Mouse (Mus musculus) forebrain, embryonic 13.5 days (tissue): Measurements from ENCODE around the gene Tet2. TPM values are rescaled to one million over a fixed set of nuclear protein-coding genes. Genes with fewer than 3 reads are reported as not detected.
A peak's percentile ranks its signal among the peaks of the same experiment; 100 is the strongest.

ENCODE experiments used
- ATAC-seq: fragments of 200-750 bp; cut with Nextera tagmentation; 2 replicates; pipeline ENCODE4 v1.8.0; 2017
- H3K27ac ChIP-seq: fragments of 300-500 bp; sonication (generic); 2 replicates; pipeline ENCODE4 v1.5.1; 2015; ENCODE audit warnings: inconsistent platforms, mild to moderate bottlenecking, moderate library complexity
- H3K27me3 ChIP-seq: fragments of 300-500 bp; sonication (generic); 2 replicates; pipeline ENCODE4 v1.6.1; 2015; ENCODE audit warnings: mild to moderate bottlenecking, inconsistent platforms
- H3K36me3 ChIP-seq: fragments of 300-500 bp; sonication (generic); 2 replicates; pipeline ENCODE4 v1.6.1; 2015; ENCODE audit warnings: mild to moderate bottlenecking, inconsistent platforms; ENCODE audit not compliant: poor library complexity, severe bottlenecking
- H3K4me1 ChIP-seq: fragments of 300-500 bp; sonication (generic); 2 replicates; pipeline ENCODE4 v1.6.1; 2015; ENCODE audit warnings: inconsistent platforms
- H3K4me2 ChIP-seq: fragments of 300-500 bp; sonication (generic); 2 replicates; pipeline ENCODE4 v1.6.1; 2015; ENCODE audit warnings: inconsistent platforms, mild to moderate bottlenecking, moderate library complexity
- H3K4me3 ChIP-seq: fragments of 300-500 bp; sonication (generic); 2 replicates; pipeline ENCODE4 v1.5.1; 2015; ENCODE audit warnings: mild to moderate bottlenecking, inconsistent platforms
- H3K9ac ChIP-seq: fragments of 300-500 bp; sonication (generic); 2 replicates; pipeline ENCODE4 v1.6.1; 2015; ENCODE audit warnings: mild to moderate bottlenecking, inconsistent platforms
- H3K9me3 ChIP-seq: fragments of 300-500 bp; sonication (generic); replicated peaks from 2 replicates; pipeline ENCODE4 v1.6.1; 2016; ENCODE audit warnings: inconsistent platforms
- WGBS: fragments of 180-500 bp; shearing (Covaris S2); methylation state at CpG from one replicate; pipeline ENCODE4 v1.1.7; 2015; 5-methylcytosine and 5-hydroxymethylcytosine counted together
- polyA plus RNA-seq: library from polyadenylated mRNA; unstranded; fragments of >200 nt; fragmentation: Nextera tagmentation; extraction: Ambion mirVana; gene quantifications from 2 replicates; pipeline ENCODE4 v1.2.1, GENCODE M21; 2015

The Tet2 gene
- polyA plus RNA-seq, 1 experiment from 2014 or later: 23.5 TPM

GRCm38 (mm10) chr3:133513475-133513874, 31.5 kb downstream of the Tet2 start:
- no peak overlapping the region for H3K4me3 ChIP-seq
- H3K27ac ChIP-seq: no peak overlapping the region
- 83% methylated on average over 7 of the region's 7 CpGs for WGBS
- H3K27me3 ChIP-seq: no peaks in the 10 kb centered on the region
- H3K36me3 ChIP-seq: peaks cover 40% of the 10 kb centered on the region
- H3K9ac ChIP-seq: no peak overlapping the region
- 0 out of 2 replicates have a peak, but pooled peaks cover 5% of the 10 kb centered on the region for H3K4me1 ChIP-seq
- no peak for ATAC-seq
- no peak overlapping the region for H3K4me2 ChIP-seq
- no peaks in the 10 kb centered on the region for H3K9me3 ChIP-seq

GRCm38 (mm10) chr3:133510368-133510767, 34.6 kb downstream of the Tet2 start:
- H3K4me1 ChIP-seq: no peaks in the 10 kb centered on the region
- H3K27me3 ChIP-seq: no peaks in the 10 kb centered on the region
- H3K4me3 ChIP-seq: no peak overlapping the region
- 92% methylated on average over 4 of the region's 4 CpGs for WGBS
- no peak overlapping the region for H3K4me2 ChIP-seq
- no peak for ATAC-seq
- H3K36me3 ChIP-seq: peaks cover 58% of the 10 kb centered on the region
- no peak overlapping the region for H3K27ac ChIP-seq
- H3K9ac ChIP-seq: no peak overlapping the region
- no peaks in the 10 kb centered on the region for H3K9me3 ChIP-seq

GRCm38 (mm10) chr3:133509796-133510195, 35.1 kb downstream of the Tet2 start:
- no peak overlapping the region for H3K4me3 ChIP-seq
- no peak for ATAC-seq
- H3K27me3 ChIP-seq: no peaks in the 10 kb centered on the region
- peaks cover 58% of the 10 kb centered on the region for H3K36me3 ChIP-seq
- H3K4me1 ChIP-seq: no peaks in the 10 kb centered on the region
- H3K9me3 ChIP-seq: no peaks in the 10 kb centered on the region
- 84% methylated on average over 2 of the region's 2 CpGs for WGBS
- no peak overlapping the region for H3K4me2 ChIP-seq
- H3K9ac ChIP-seq: no peak overlapping the region
- no peak overlapping the region for H3K27ac ChIP-seq

DNA sequence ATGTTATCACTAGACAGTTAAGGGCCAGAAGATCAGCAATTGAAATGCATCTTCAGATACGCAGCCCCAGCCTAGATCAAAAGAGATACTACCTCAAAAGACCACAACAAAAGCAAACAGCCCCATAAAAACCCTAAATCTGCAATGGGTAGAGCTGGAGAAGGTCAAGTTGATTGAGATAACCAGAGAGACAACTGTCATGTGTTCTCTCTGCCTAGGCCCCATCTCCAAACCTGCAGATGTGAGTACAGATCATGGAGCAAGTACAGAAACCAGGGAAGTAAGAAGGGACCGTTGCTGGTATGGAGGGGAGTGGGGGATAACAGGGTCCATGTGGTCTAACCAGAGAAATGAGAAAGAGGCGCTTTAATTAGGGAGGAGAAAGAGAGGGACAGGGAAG, 36.1 kb downstream of the Tet2 start:
- 88% methylated on average over 3 of the region's 3 CpGs for WGBS
- peaks cover 49% of the 10 kb centered on the region for H3K36me3 ChIP-seq
- no peak overlapping the region for H3K9ac ChIP-seq
- ATAC-seq: no peak
- H3K4me3 ChIP-seq: no peak overlapping the region
- no peaks in the 10 kb centered on the region for H3K4me1 ChIP-seq
- H3K9me3 ChIP-seq: no peaks in the 10 kb centered on the region
- no peak overlapping the region for H3K4me2 ChIP-seq
- H3K27ac ChIP-seq: no peak overlapping the region
- H3K27me3 ChIP-seq: no peaks in the 10 kb centered on the region

DNA sequence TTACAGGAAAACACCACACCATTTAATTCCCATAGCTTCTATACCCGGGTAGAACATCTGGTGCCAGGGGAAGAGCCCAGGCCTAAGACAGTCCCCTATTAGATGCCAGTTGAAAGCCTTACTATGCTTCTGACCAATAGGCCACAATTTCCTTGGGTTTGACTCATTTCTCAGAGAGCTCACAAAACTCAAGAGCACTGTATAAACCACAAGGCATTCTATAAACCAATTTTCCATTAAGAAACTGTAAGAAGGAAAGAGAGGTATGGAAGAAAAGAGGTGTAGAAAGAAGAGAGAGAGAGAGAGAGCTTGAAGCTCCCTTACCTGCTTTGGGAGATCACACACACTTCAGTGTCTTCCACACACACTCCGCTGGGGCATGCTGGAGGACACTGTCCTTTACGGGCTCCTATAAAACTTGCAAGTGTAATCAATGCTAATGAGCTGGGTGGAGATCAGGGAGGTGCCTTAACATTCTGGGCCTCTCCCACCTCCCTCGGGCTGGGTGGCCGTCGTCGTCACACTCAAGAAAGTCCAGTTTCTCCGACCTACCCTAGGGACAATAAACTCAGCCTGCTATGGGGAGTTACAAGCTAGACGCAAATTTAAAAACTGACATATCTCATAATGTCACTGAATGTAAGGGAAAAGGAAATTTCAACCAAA, 38.5 kb downstream of the Tet2 start:
- H3K27me3 ChIP-seq: no peaks in the 10 kb centered on the region
- WGBS: 86% methylated on average over 9 of the region's 9 CpGs
- no peak overlapping the region for H3K4me3 ChIP-seq
- no peaks in the 10 kb centered on the region for H3K9me3 ChIP-seq
- no peak for ATAC-seq
- H3K4me2 ChIP-seq: no peak overlapping the region
- no peak overlapping the region for H3K9ac ChIP-seq
- no peak overlapping the region for H3K27ac ChIP-seq
- no peaks in the 10 kb centered on the region for H3K4me1 ChIP-seq
- H3K36me3 ChIP-seq: peaks cover 28% of the 10 kb centered on the region

GRCm38 (mm10) chr3:133496953-133497352, 48.0 kb downstream of the Tet2 start:
- Histone ChIP-seq H3K4me2 (no peak overlapping the region), H3K36me3 (peaks cover 6% of the 10 kb centered on the region; the same call in 1 of the 2 replicates), H3K27me3 (no peaks in the 10 kb centered on the region), H3K4me3 (no peak overlapping the region), H3K4me1 (no peaks in the 10 kb centered on the region), H3K27ac (no peak overlapping the region), H3K9ac (no peak overlapping the region), H3K9me3 (no peaks in the 10 kb centered on the region)
- peak; percentile 96 for ATAC-seq
- WGBS: 66% methylated on average over 7 of the region's 7 CpGs

GRCm38 (mm10) chr3:133491370-133491769, 53.6 kb downstream of the Tet2 start:
- H3K27ac ChIP-seq: no peak overlapping the region
- H3K27me3 ChIP-seq: no peaks in the 10 kb centered on the region
- no peak for ATAC-seq
- H3K4me1 ChIP-seq: no peaks in the 10 kb centered on the region
- H3K36me3 ChIP-seq: peaks cover 36% of the 10 kb centered on the region
- H3K4me3 ChIP-seq: no peak overlapping the region
- H3K9me3 ChIP-seq: no peaks in the 10 kb centered on the region
- H3K9ac ChIP-seq: no peak overlapping the region
- 85% methylated on average over 2 of the region's 2 CpGs for WGBS
- no peak overlapping the region for H3K4me2 ChIP-seq

DNA sequence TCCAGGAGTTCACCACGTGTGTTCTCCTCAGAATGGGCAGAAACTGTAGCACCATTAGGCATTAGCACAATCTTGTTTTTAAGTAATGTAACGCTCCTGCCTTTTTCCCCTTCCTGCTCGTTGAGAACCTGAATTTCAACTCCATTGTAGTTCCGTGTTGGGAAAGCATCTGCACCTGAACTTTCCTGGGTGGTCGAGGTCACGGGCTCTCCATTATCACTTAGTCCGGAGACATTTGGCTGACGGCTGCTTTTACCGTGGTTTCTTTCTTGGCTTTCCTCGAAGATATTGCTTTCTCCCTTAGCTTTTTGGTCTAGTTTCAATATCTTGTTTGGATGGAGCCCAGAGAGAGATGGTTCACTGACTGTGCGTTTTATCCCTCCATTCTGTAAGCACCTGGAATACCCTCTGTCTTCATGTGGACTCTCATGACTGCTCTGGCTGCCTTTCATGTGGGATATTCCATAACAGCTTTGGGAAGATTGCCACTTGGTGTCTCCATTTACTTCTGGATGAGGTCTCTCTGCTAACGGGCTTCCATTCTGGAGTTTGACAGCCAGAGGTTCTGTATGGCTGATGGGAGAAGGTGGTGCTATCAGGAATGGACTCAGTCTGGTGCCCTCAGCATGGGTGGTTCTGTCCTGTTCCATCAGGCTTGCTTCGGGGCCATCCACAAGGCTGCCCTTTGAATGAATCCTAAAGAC, 56.8 kb downstream of the Tet2 start:
- Histone ChIP-seq H3K9ac (no peak overlapping the region), H3K4me3 (no peak overlapping the region), H3K9me3 (no peaks in the 10 kb centered on the region), H3K4me2 (no peak overlapping the region), H3K27ac (no peak overlapping the region), H3K27me3 (no peaks in the 10 kb centered on the region), H3K36me3 (peaks cover 55% of the 10 kb centered on the region), H3K4me1 (no peaks in the 10 kb centered on the region)
- ATAC-seq: no peak
- WGBS: 94% methylated on average over 13 of the region's 13 CpGs

DNA sequence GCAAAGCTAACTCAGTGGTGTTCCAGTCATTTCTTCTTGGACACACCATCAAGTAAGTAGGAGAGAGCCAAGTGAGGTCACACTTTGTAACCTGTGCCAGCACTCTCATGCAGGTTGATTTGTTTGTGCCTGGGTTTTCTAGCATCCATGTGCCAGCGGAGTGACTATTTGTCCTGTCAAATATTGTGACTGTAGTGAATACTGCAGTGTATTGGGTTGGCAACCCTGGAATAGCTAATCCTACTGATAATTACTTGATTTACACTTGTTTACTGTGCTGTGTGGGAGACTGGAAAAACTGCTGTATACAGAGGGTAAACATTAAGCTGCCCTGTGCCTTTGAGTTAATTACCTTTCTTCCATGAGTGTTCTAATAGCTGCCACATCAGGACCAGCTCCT, 62.1 kb downstream of the Tet2 start:
- peak; percentile 86 for ATAC-seq

GRCm38 (mm10) chr3:133478987-133479386, 66.0 kb downstream of the Tet2 start:
- Histone ChIP-seq H3K4me2 (no peak overlapping the region), H3K4me1 (no peaks in the 10 kb centered on the region), H3K27ac (no peak overlapping the region), H3K9ac (no peak overlapping the region), H3K36me3 (peaks cover 56% of the 10 kb centered on the region), H3K27me3 (no peaks in the 10 kb centered on the region), H3K4me3 (no peak overlapping the region), H3K9me3 (no peaks in the 10 kb centered on the region)
- 95% methylated on average over 3 of the region's 3 CpGs for WGBS
- ATAC-seq: no peak

More for the DNA sequence above, 62.1 kb downstream of the Tet2 start:
- WGBS: 73% methylated on average over 1 of the region's 1 CpGs
- H3K4me3 ChIP-seq: no peak overlapping the region
- no peaks in the 10 kb centered on the region for H3K4me1 ChIP-seq
- no peak overlapping the region for H3K27ac ChIP-seq
- no peaks in the 10 kb centered on the region for H3K9me3 ChIP-seq
- no peak overlapping the region for H3K4me2 ChIP-seq
- no peaks in the 10 kb centered on the region for H3K27me3 ChIP-seq
- H3K36me3 ChIP-seq: peaks cover 75% of the 10 kb centered on the region
- H3K9ac ChIP-seq: no peak overlapping the region

GRCm38 (mm10) chr3:133473781-133474180, 71.2 kb downstream of the Tet2 start:
- Histone ChIP-seq H3K27ac (no peak overlapping the region), H3K4me1 (no peaks in the 10 kb centered on the region), H3K36me3 (peaks cover 58% of the 10 kb centered on the region), H3K9me3 (no peaks in the 10 kb centered on the region), H3K4me2 (no peak overlapping the region), H3K27me3 (no peaks in the 10 kb centered on the region), H3K9ac (no peak overlapping the region), H3K4me3 (no peak overlapping the region)
- WGBS: 74% methylated on average over 1 of the region's 1 CpGs
- ATAC-seq: no peak

DNA sequence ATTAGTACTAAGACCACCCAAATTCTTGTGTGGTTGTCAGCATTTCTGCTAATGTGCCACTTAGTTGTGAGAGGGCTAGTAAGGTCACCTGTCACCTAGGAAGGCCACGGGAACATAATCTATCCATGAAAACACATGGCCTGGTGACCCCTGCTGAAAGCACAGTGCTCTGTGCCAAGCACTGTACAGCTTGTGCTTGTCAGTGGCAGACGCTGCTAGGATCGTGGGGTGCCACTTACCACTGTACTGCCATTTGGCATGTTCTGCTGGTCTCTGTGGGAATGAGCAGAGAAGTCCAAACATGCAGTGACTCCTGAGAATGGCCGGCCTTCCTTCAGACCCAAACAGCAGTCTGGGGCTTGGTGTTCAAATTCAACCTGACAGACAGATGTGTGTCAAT, 73.8 kb downstream of the Tet2 start:
- WGBS: 94% methylated on average over 4 of the region's 4 CpGs
- Histone ChIP-seq H3K36me3 (peaks cover 74% of the 10 kb centered on the region), H3K4me1 (no peaks in the 10 kb centered on the region), H3K27me3 (no peaks in the 10 kb centered on the region), H3K9ac (no peak overlapping the region), H3K4me3 (no peak overlapping the region), H3K27ac (no peak overlapping the region), H3K9me3 (no peaks in the 10 kb centered on the region), H3K4me2 (no peak overlapping the region)
- ATAC-seq: no peak
